In genomic region chr19:38223356-38223904, GRCm38 (mm10) we compare ENCODE assay signal across 8 mouse cellular contexts. TPM values are rescaled to one million over a fixed set of nuclear protein-coding genes. Genes with fewer than 3 reads are reported as not detected.
DNase-seq lines count a peak whose midpoint lies in the region; ATAC-seq and TF ChIP-seq lines count a peak whose summit lies in the region.

No protein-coding gene starts in this region.

- H3K9ac ChIP-seq in ES-E14 (ENCODE audit: insufficient read depth, low read depth, low read length, poor library complexity, severe bottlenecking) = peak overlapping the region; percentile 94
- peak overlapping the region; percentile 75 for H3K9ac ChIP-seq in forebrain, embryonic 13.5 days
- H3K9ac ChIP-seq in liver, embryonic 12.5 days = peak overlapping the region; percentile 76
- H3K9ac ChIP-seq in stomach, embryonic 16.5 days (ENCODE audit: low read length) = peak overlapping the region; percentile 79

- H3K9me3 ChIP-seq in ES-E14 (ENCODE audit: control insufficient read depth, insufficient read depth, low read depth, low read length) = no peaks in the 10 kb centered on the region
- no peaks in the 10 kb centered on the region for H3K9me3 ChIP-seq in forebrain, embryonic 13.5 days (replicated peaks)
- H3K9me3 ChIP-seq in liver, embryonic 12.5 days (replicated peaks) = no peaks in the 10 kb centered on the region
- no peaks in the 10 kb centered on the region for H3K9me3 ChIP-seq in stomach, embryonic 16.5 days (replicated peaks; ENCODE audit: control insufficient read depth, low read length)

- no peak for TF ChIP-seq POLR2A in kidney, adult 2 months (IDR thresholded peaks at IDR 0.05; ENCODE audit: low read depth, low read length)

- no peak for DNase-seq in kidney, adult 2 months
- DNase-seq in kidney, postnatal 36 days = no peak
- DNase-seq in ES-E14 (ENCODE audit: low read depth, low spot score) = no peak
- DNase-seq in spleen, postnatal 10 days (ENCODE audit: low spot score in 2 of 2) = no peak
- no peak for DNase-seq in lung, adult 18-20 months

- H3K27ac ChIP-seq in kidney, adult 2 months (ENCODE audit: insufficient read depth, low read depth, low read length) = peak overlapping the region; percentile 83
- no peak overlapping the region for H3K27ac ChIP-seq in ES-E14 (ENCODE audit: insufficient read depth, low read depth, low read length, poor library complexity, severe bottlenecking)
- H3K27ac ChIP-seq in forebrain, embryonic 13.5 days = peak overlapping the region; percentile 95
- peak overlapping the region; percentile 79 for H3K27ac ChIP-seq in liver, embryonic 12.5 days
- H3K27ac ChIP-seq in stomach, embryonic 16.5 days (ENCODE audit: low read length) = peak overlapping the region; percentile 86

- H3K4me3 ChIP-seq in kidney, adult 2 months (ENCODE audit: insufficient read depth, low read depth, low read length) = peak overlapping the region; percentile 98
- peak overlapping the region; percentile 68 to 99 for H3K4me3 ChIP-seq in ES-E14 (ENCODE audit: insufficient read depth in 1 of 2, low read depth in 1 of 2, low read length in 2 of 2, poor library complexity in 1 of 2, severe bottlenecking in 1 of 2)
- peak overlapping the region; percentile 65 for H3K4me3 ChIP-seq in forebrain, embryonic 13.5 days
- peak overlapping the region; percentile 83 for H3K4me3 ChIP-seq in liver, embryonic 12.5 days
- H3K4me3 ChIP-seq in stomach, embryonic 16.5 days (replicated peaks; ENCODE audit: low read length) = peak overlapping the region; percentile 72

- no peaks in the 10 kb centered on the region for H3K36me3 ChIP-seq in kidney, adult 2 months (ENCODE audit: control insufficient read depth, insufficient read depth, low read length)
- H3K36me3 ChIP-seq in ES-E14 (ENCODE audit: control insufficient read depth, insufficient read depth, low read length, poor library complexity, severe bottlenecking) = no peaks in the 10 kb centered on the region
- peaks cover 8% of the 10 kb centered on the region for H3K36me3 ChIP-seq in forebrain, embryonic 13.5 days (ENCODE audit: poor library complexity, severe bottlenecking)
- H3K36me3 ChIP-seq in liver, embryonic 12.5 days = peaks cover 8% of the 10 kb centered on the region
- H3K36me3 ChIP-seq in stomach, embryonic 16.5 days (ENCODE audit: control insufficient read depth, insufficient read depth, low read length) = peaks cover 5% of the 10 kb centered on the region; the same call in 1 of the 2 replicates

- H3K4me1 ChIP-seq in kidney, adult 2 months (ENCODE audit: control insufficient read depth, insufficient read depth, low read length) = peaks cover 4% of the 10 kb centered on the region; the same call in 1 of the 2 replicates
- no peaks in the 10 kb centered on the region for H3K4me1 ChIP-seq in ES-E14 (ENCODE audit: control insufficient read depth in 2 of 2, insufficient read depth in 2 of 2, low read length in 2 of 2, poor library complexity in 1 of 2)
- H3K4me1 ChIP-seq in forebrain, embryonic 13.5 days = peaks cover 11% of the 10 kb centered on the region
- peaks cover 16% of the 10 kb centered on the region for H3K4me1 ChIP-seq in liver, embryonic 12.5 days
- H3K4me1 ChIP-seq in stomach, embryonic 16.5 days (ENCODE audit: control insufficient read depth, insufficient read depth, low read length) = peaks cover 5% of the 10 kb centered on the region

- no peak for TF ChIP-seq CTCF in kidney, adult 2 months (conservative IDR thresholded peaks at IDR 0.05; ENCODE audit: insufficient read depth, insufficient read length, low read depth, low read length)

- in situ Hi-C loops in ES-E14 (cut with MboI; ENCODE audit: low sequenced_read_pairs in 2 of 2, unreplicated experiment in 2 of 2) = no loop called here

- peak overlapping the region; percentile 58 for H3K4me2 ChIP-seq in forebrain, embryonic 13.5 days
- H3K4me2 ChIP-seq in liver, embryonic 12.5 days = peak overlapping the region; percentile 75
- H3K4me2 ChIP-seq in stomach, embryonic 16.5 days (ENCODE audit: low read depth, low read length) = peak overlapping the region; percentile 80

- WGBS in kidney, adult 2 months = 7% methylated on average over 12 of the region's 12 CpGs
- 10% methylated on average over 12 of the region's 12 CpGs for WGBS in forebrain, embryonic 13.5 days
- WGBS in liver, embryonic 12.5 days (ENCODE audit: insufficient replicate concordance) = 8% methylated on average over 12 of the region's 12 CpGs
- WGBS in stomach, embryonic 16.5 days = 8% methylated on average over 12 of the region's 12 CpGs

- no peaks in the 10 kb centered on the region for H3K27me3 ChIP-seq in kidney, adult 2 months (replicated peaks; ENCODE audit: control insufficient read depth, insufficient read depth, low read length)
- H3K27me3 ChIP-seq in forebrain, embryonic 13.5 days = no peaks in the 10 kb centered on the region
- H3K27me3 ChIP-seq in liver, embryonic 12.5 days (replicated peaks) = no peaks in the 10 kb centered on the region
- H3K27me3 ChIP-seq in stomach, embryonic 16.5 days (ENCODE audit: control insufficient read depth, insufficient read depth, low read length) = no peaks in the 10 kb centered on the region

- ATAC-seq in forebrain, embryonic 13.5 days = peak; percentile 31
- ATAC-seq in liver, embryonic 12.5 days = peak; percentile 58
- peak; percentile 8; the same call in 1 of the 2 replicates for ATAC-seq in stomach, embryonic 16.5 days (ENCODE audit: insufficient read depth, low FRiP score)

TF ChIP-seq in ES-E14, 5 proteins besides CTCF, POLR2A, EP300 and RAD21:
- TF ChIP-seq ZNF384 (IDR thresholded peaks at IDR 0.05; ENCODE audit: low read depth, low read length) = no peak
- no peak for TF ChIP-seq HCFC1 (IDR thresholded peaks at IDR 0.05; ENCODE audit: borderline replicate concordance, insufficient read depth, low read length)
- no peak for TF ChIP-seq MAFK (IDR thresholded peaks at IDR 0.05; ENCODE audit: insufficient read depth, low read depth, low read length)
- TF ChIP-seq CHD2 (IDR thresholded peaks at IDR 0.05; ENCODE audit: low read depth, low read length) = no peak
- TF ChIP-seq ZC3H11A (IDR thresholded peaks at IDR 0.05; ENCODE audit: borderline replicate concordance, low read depth, low read length) = no peak

RNA-seq across cellular contexts. Expression of gene Fra10ac1, which starts 0.5 kb away (rescaled TPM):
- 4.0 and 4.8 TPM in 2 replicates for polyA plus RNA-seq in kidney, adult 2 months (2012; rRNA removed)
- 12.2 and 14.8 TPM in 2 replicates for total RNA-seq in ES-E14 (2012; rRNA removed)
- polyA plus RNA-seq in forebrain, embryonic 13.5 days (2015; fragmentation: Nextera tagmentation; extraction: Ambion mirVana) = 50.4 and 52.4 TPM in 2 replicates
- polyA plus RNA-seq in liver, embryonic 12.5 days (2016; fragmentation: Nextera tagmentation; extraction: Ambion mirVana) = 23.5 and 25.4 TPM in 2 replicates
- 32.4 and 35.4 TPM in 2 replicates for polyA plus RNA-seq in stomach, embryonic 16.5 days (2015; fragmentation: Nextera tagmentation; extraction: Ambion mirVana)

RNA-seq across cellular contexts. Expression of gene Lgi1, which starts 40.9 kb away (rescaled TPM):
- polyA plus RNA-seq in kidney, adult 2 months (2012; rRNA removed) = 0.10 and 0.28 TPM in 2 replicates
- total RNA-seq in ES-E14 (2012; rRNA removed) = 0.18 and 0.53 TPM in 2 replicates
- polyA plus RNA-seq in forebrain, embryonic 13.5 days (2015; fragmentation: Nextera tagmentation; extraction: Ambion mirVana) = 5.9 TPM in 2 replicates
- polyA plus RNA-seq in liver, embryonic 12.5 days (2016; fragmentation: Nextera tagmentation; extraction: Ambion mirVana) = 0.05 TPM in 1 of 2 replicates, not detected in the other
- polyA plus RNA-seq in stomach, embryonic 16.5 days (2015; fragmentation: Nextera tagmentation; extraction: Ambion mirVana) = 1.2 and 1.6 TPM in 2 replicates

Comparison
In these comparisons a context has a peak if more than half of its experiments do, and no peak if none do; other contexts are left out.
1. ATAC-seq: peak in every context shown above with its lines; median percentile 58 in liver, embryonic 12.5 days; 31 in forebrain, embryonic 13.5 days; 8 in stomach, embryonic 16.5 days.